Mouse (Mus musculus): Measurements from ENCODE around the gene Stard3nl. TPM values are rescaled to one million over a fixed set of nuclear protein-coding genes. Genes with fewer than 3 reads are reported as not detected.
A peak's percentile ranks its signal among the peaks of the same experiment; 100 is the strongest.
"Not testable (repeated sequence)": the region's sequence is repeated elsewhere in the genome, so short reads cannot be mapped to it uniquely, and the experiment has no call there.

Gene Stard3nl
- total RNA-seq, 2 experiments from 2014 or later: 15.4 to 17.8 TPM

DNA sequence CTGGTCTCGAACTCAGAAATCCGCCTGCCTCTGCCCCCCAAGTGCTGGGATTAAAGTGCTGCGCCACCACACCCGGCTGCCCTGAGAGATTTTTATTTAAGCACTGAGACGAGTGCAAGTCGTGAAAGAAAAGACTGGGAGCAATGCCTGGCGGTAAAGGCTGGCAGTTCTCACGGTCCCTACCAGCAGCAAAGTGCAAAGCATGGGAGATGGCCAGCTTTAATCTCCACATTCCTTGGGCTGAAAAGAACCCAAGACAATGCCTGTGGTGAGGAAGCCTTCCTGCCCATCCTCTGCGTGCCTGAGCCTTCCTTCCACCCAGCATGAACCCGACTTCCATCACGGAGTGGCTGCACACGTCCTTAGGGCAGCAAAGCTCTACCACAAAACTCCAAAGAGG, 5.7 kb downstream of the Stard3nl start:
- DNase-seq: no peak
- intact Hi-C loops (cut with DNase I): no loop called here

GRCm38 (mm10) chr13:19389434-19389833, 6.2 kb downstream of the Stard3nl start:
- intact Hi-C loops (cut with DNase I): no loop called here
- no peak for DNase-seq

- intact Hi-C loops (cut with DNase I): no loop called here
- no peak for DNase-seq
Observed at GRCm38 (mm10) chr13:19385226-19385625, 10.4 kb downstream of the Stard3nl start.

GRCm38 (mm10) chr13:19381112-19381828, 14.3 kb downstream of the Stard3nl start:
- intact Hi-C loops (cut with DNase I): no loop called here
- no peak for DNase-seq

GRCm38 (mm10) chr13:19379313-19379712, 16.3 kb downstream of the Stard3nl start:
- intact Hi-C loops (cut with DNase I): no loop called here

DNA sequence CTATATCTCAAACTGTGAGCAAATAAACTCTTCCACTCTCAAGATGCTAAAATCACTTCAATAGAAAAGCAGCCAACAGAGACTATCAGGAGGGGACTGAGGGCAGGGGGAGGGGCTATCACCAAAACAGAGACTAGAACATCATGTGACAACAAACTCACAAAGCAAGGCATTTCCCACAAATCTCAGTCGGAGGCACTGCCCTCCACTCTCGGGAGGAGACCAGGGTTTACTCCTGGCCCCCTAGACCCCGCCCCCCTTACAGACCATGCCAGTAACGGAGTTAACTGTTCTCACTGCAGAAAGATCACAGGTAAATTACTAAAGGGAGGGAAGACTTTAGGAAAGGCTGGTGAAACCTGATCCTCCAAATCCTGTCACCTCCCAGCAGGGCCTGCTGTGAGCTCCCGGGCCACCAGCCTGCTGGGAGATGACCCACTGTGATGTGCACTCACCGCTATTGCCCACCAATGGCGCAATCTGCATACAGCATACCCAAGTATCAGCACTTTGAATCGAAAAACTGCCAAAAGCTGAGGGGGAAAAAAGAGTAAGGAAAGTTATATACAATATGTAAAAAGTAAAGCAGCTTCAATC, 23.4 kb downstream of the Stard3nl start:
- DNase-seq: no peak
- intact Hi-C loops (cut with DNase I): no loop called here

More at GRCm38 (mm10) chr13:19379313-19379712, 16.3 kb downstream of the Stard3nl start:
- no peak for DNase-seq

DNA sequence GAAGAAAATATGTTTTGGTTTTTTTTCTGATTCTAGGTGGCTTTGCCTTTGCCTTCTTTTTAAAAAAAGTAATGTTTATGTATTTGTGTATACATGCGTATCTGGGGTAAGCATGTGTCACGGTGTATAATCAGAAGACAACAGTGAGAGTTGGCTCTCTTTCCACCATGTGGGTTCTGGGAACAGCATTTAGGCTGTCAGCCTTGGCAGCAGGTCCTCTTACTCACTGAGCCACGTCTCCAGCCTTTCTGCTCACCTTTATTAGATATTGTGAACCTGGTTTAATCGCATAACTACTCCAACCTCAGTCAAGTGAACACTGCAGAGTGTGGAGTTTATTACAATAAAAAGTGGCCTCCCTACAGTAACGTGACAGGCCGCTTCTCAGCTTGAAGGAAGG, 26.8 kb downstream of the Stard3nl start:
- intact Hi-C loops (cut with DNase I): loop anchor here (5.0 kb wide), 1 partner anchor 268 kb away; no protein-coding TSS in a partner anchor

GRCm38 (mm10) chr13:19367536-19367935, 28.1 kb downstream of the Stard3nl start:
- intact Hi-C loops (cut with DNase I): loop anchor here (2.0 to 5.0 kb wide), 2 partner anchors 69 to 270 kb away; no protein-coding TSS in a partner anchor
- DNase-seq: no peak

More for the DNA sequence above, 26.8 kb downstream of the Stard3nl start:
- DNase-seq: no peak

DNA sequence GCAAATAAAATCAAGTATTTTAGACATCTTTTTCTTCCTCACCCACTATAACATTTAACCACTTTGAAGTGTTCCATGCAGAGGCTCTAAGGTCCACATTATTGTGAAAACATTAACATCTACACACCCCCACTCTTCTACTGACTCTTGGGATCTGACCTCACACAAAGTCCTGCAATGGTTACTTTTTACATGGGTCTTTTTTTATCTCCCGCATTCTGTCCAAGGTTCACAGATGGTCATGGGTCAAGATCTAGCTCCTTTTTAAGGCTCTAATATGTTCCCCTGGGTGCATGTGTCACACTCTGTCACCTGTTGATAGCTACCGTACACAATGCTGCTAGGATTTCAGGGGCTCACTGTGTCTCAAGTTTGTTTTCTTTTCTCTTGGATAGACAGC, 28.7 kb downstream of the Stard3nl start:
- intact Hi-C loops (cut with DNase I): loop anchor here (2.0 to 5.0 kb wide), 2 partner anchors 70 to 270 kb away; no protein-coding TSS in a partner anchor
- no peak for DNase-seq

GRCm38 (mm10) chr13:19365596-19365995, 30.0 kb downstream of the Stard3nl start:
- intact Hi-C loops (cut with DNase I): loop anchor here (1.0 to 5.0 kb wide), 2 partner anchors 272 to 319 kb away; no protein-coding TSS in a partner anchor
- DNase-seq: peak; percentile 46 to 74

GRCm38 (mm10) chr13:19364245-19364772, 31.3 kb downstream of the Stard3nl start:
- DNase-seq: peak; percentile 27 to 72

GRCm38 (mm10) chr13:19362358-19362757, 33.2 kb downstream of the Stard3nl start:
- no peak for DNase-seq

More at GRCm38 (mm10) chr13:19364245-19364772, 31.3 kb downstream of the Stard3nl start:
- intact Hi-C loops (cut with DNase I): loop anchor here (5.0 kb wide), 1 partner anchor 928 kb away; no protein-coding TSS in a partner anchor

DNA sequence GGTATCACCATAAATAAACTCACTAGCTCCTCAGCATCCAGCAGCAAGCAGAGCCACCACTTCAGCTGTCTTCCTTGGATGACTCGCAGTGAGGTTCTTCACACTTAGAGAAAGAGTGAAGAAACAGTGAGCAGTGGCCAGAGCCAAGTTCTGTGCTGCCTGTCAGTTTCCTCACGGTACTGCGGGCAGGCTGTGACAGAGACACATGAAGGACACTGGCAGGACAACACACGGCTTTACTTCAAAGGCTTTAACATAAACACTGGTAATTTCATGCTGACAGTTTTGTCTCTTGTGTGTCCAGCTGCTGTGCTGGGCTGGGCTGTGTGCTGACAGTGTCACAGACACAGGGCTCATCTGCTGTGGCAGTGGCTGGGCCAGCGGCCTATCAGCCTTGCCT, 37.6 kb downstream of the Stard3nl start:
- intact Hi-C loops (cut with DNase I): no loop called here
- DNase-seq: no peak

More at GRCm38 (mm10) chr13:19362358-19362757, 33.2 kb downstream of the Stard3nl start:
- intact Hi-C loops (cut with DNase I): loop anchor here (5.0 kb wide), 1 partner anchor 930 kb away; no protein-coding TSS in a partner anchor

GRCm38 (mm10) chr13:19357301-19357700, 38.3 kb downstream of the Stard3nl start:
- intact Hi-C loops (cut with DNase I): no loop called here
- DNase-seq: no peak

- intact Hi-C loops (cut with DNase I): no loop called here
Observed at GRCm38 (mm10) chr13:19356720-19357119, 38.9 kb downstream of the Stard3nl start.

DNA sequence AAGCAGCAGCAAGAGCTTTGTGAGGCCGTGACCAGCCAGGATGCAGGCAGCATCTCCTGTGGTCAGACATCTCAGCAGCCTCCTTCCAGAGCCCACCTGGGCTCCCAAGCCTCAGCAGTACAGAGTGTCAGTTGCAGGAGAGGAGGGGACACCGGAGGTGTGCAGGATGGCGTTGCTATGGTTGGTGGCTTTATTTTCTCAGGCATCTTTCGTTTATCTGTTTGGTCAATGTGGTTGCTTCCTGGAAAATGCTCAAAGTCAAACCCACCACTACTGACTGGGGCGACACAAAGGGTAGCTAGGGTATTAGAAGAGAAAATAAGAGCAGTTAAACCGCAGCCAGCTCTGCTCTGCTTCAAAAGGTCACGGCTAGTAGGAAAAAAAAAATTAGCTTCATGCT, 39.5 kb downstream of the Stard3nl start:
- DNase-seq: no peak
- intact Hi-C loops (cut with DNase I): no loop called here

More at GRCm38 (mm10) chr13:19356720-19357119, 38.9 kb downstream of the Stard3nl start:
- DNase-seq: no peak

DNA sequence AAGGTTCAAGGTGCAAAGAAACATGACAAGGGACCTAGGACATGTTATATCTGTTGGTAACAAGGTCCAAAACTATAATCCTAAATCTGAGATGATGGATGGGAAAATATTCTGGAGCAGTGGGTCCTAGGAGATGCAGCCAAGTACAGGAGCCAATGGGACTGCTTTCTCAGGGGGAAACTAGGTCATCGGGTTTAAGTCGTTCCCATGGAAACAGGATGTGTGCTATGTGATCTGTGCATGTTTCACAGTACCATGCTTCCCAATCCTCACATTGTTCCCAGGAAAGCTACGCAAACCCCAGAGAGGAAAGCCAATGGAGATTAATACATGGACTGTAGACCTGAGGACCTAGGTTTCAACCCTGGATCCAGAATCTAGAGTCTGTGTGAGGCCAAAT, 42.8 kb downstream of the Stard3nl start:
- intact Hi-C loops (cut with DNase I): no loop called here
- no peak for DNase-seq

- intact Hi-C loops (cut with DNase I); DNase-seq: not testable (repeated sequence)
Observed at GRCm38 (mm10) chr13:19340356-19340755, 55.2 kb downstream of the Stard3nl start.

GRCm38 (mm10) chr13:19336310-19336709, 59.3 kb downstream of the Stard3nl start:
- intact Hi-C loops (cut with DNase I); DNase-seq: not testable (repeated sequence)

Data from heart, postnatal 14 days (tissue).